Comparison of ENCODE assay signal across 15 mouse cellular contexts in genomic region chr4:128087704-128088103, GRCm38 (mm10).
A peak's percentile ranks its signal among the peaks of the same experiment; 100 is the strongest.
DNase-seq lines count a peak whose midpoint lies in the region; ATAC-seq lines count a peak whose summit lies in the region.
"Had no signal": no experiment of that assay in that cellular context is flagged by ENCODE, and none has a peak within 500 bp of the region (broad histone marks: within the 10 kb centered on the region; RNA-seq: fewer than 3 reads in every experiment).

No protein-coding gene starts in this region.

- H3K9ac ChIP-seq in heart, embryonic 12.5 days = no peak overlapping the region
- H3K9ac ChIP-seq in midbrain, embryonic 16.5 days (ENCODE audit: low read depth, low read length) = no peak overlapping the region
- H3K9ac ChIP-seq: midbrain, embryonic 12.5 days had no signal

- no peak overlapping the region for H3K4me3 ChIP-seq in heart, embryonic 12.5 days
- no peak overlapping the region for H3K4me3 ChIP-seq in midbrain, embryonic 16.5 days (ENCODE audit: low read depth, low read length)
- H3K4me3 ChIP-seq: midbrain, embryonic 12.5 days had no signal

- peaks cover 5% of the 10 kb centered on the region; the same call in 1 of the 2 replicates for H3K4me1 ChIP-seq in heart, embryonic 12.5 days (replicated peaks)
- peaks cover 21% of the 10 kb centered on the region for H3K4me1 ChIP-seq in midbrain, embryonic 16.5 days (ENCODE audit: control insufficient read depth, insufficient read depth, low read length)

- no peaks in the 10 kb centered on the region for H3K36me3 ChIP-seq in heart, embryonic 12.5 days
- H3K36me3 ChIP-seq in midbrain, embryonic 16.5 days (ENCODE audit: control insufficient read depth, insufficient read depth, low read length) = no peaks in the 10 kb centered on the region
- H3K36me3 ChIP-seq: midbrain, embryonic 12.5 days had no signal

- no peak for DNase-seq in heart, postnatal 14 days
- peak; percentile 35 for DNase-seq in forelimb bud, embryonic 11.5 days (ENCODE audit: low read depth, low spot score)
- peak; percentile 15 for DNase-seq in gastrocnemius, postnatal 14 days
- DNase-seq in adrenal gland, adult 2 months = no peak
- DNase-seq: adrenal gland, postnatal 10 days; cerebellum, postnatal 36 days; layer of hippocampus, adult 9-11 months; lung, adult 18-20 months; spleen, adult 18-20 months had no signal

- peak overlapping the region; percentile 43; the same call in 1 of the 2 replicates for H3K27ac ChIP-seq in heart, embryonic 12.5 days (ENCODE audit: poor library complexity, severe bottlenecking)
- 0 out of 2 replicates have a peak overlapping the region, but pooled peaks have one; percentile 29 for H3K27ac ChIP-seq in midbrain, embryonic 16.5 days (ENCODE audit: low read length)
- H3K27ac ChIP-seq: midbrain, embryonic 12.5 days had no signal

- H3K9me3 ChIP-seq in heart, embryonic 12.5 days (replicated peaks) = no peaks in the 10 kb centered on the region
- H3K9me3 ChIP-seq in midbrain, embryonic 16.5 days (replicated peaks; ENCODE audit: control insufficient read depth, low read length, poor library complexity, severe bottlenecking) = no peaks in the 10 kb centered on the region
- H3K9me3 ChIP-seq: midbrain, embryonic 12.5 days had no signal

- H3K4me2 ChIP-seq in heart, embryonic 12.5 days = no peak overlapping the region
- no peak overlapping the region for H3K4me2 ChIP-seq in midbrain, embryonic 16.5 days (ENCODE audit: low read length)
- H3K4me2 ChIP-seq: midbrain, embryonic 12.5 days had no signal

- ATAC-seq in heart, embryonic 12.5 days (ENCODE audit: insufficient number of reproducible peaks, low FRiP score) = no peak
- no peak for ATAC-seq in midbrain, embryonic 16.5 days
- ATAC-seq in megakaryocyte-erythroid progenitor cell, adult 5-6 weeks (replicated peaks; ENCODE audit: low FRiP score, low TSS enrichment, poor library complexity, severe bottlenecking) = no peak
- ATAC-seq: Patski had no signal

- H3K27me3 ChIP-seq in heart, embryonic 12.5 days (replicated peaks) = no peaks in the 10 kb centered on the region
- no peaks in the 10 kb centered on the region for H3K27me3 ChIP-seq in midbrain, embryonic 16.5 days (ENCODE audit: control insufficient read depth, insufficient read depth, low read depth, low read length)
- H3K27me3 ChIP-seq: CH12.LX; midbrain, embryonic 12.5 days; Patski had no signal

- intact Hi-C loops in heart, postnatal 14 days (cut with DNase I) = no loop called here
- intact Hi-C loops in gastrocnemius, postnatal 14 days (cut with DNase I; ENCODE audit: low total_unique reads) = no loop called here

- 64% methylated on average over 3 of the region's 3 CpGs for WGBS in heart, embryonic 12.5 days
- 35% methylated on average over 3 of the region's 3 CpGs for WGBS in midbrain, embryonic 16.5 days

Comparison
In these comparisons a context has a peak if more than half of its experiments do, and no peak if none do; other contexts are left out.
1. DNase-seq: peak in forelimb bud, embryonic 11.5 days (single experiment) and gastrocnemius, postnatal 14 days (single experiment); none in heart, postnatal 14 days (0 of 2) and adrenal gland, adult 2 months (single experiment).